ENCODE assay signal across 8 mouse cellular contexts in genomic region chr11:18878016-18878415, GRCm38 (mm10).
DNase-seq lines count a peak whose midpoint lies in the region; ATAC-seq and TF ChIP-seq lines count a peak whose summit lies in the region.

No protein-coding gene starts in this region.

- no peak for ATAC-seq in embryonic facial prominence, embryonic 13.5 days (ENCODE audit: insufficient number of reproducible peaks, insufficient read depth, low FRiP score, low TSS enrichment, low read depth)
- peak; percentile 55 for ATAC-seq in hindbrain, postnatal 0 days
- no peak for ATAC-seq in inflammation-experienced regulatory T-cells, adult 6 months

- under 1% methylated on average over 18 of the region's 18 CpGs for WGBS in lung, adult 2 months
- WGBS in embryonic facial prominence, embryonic 13.5 days: under 1% methylated on average over 18 of the region's 18 CpGs
- WGBS in hindbrain, postnatal 0 days: under 1% methylated on average over 18 of the region's 18 CpGs

- H3K4me1 ChIP-seq in lung, adult 2 months (ENCODE audit: control insufficient read depth, insufficient read depth, low read length): no peaks in the 10 kb centered on the region
- H3K4me1 ChIP-seq in embryonic facial prominence, embryonic 13.5 days: peaks cover 32% of the 10 kb centered on the region
- peaks cover 9% of the 10 kb centered on the region for H3K4me1 ChIP-seq in hindbrain, postnatal 0 days (ENCODE audit: insufficient read depth, low read length)

- no peak for TF ChIP-seq POLR2A in lung, adult 2 months (IDR thresholded peaks at IDR 0.05; ENCODE audit: borderline replicate concordance, extremely low read depth, low read depth, low read length)

- peak overlapping the region; percentile 88 for H3K4me2 ChIP-seq in embryonic facial prominence, embryonic 13.5 days
- peak overlapping the region; percentile 82 for H3K4me2 ChIP-seq in hindbrain, postnatal 0 days (ENCODE audit: low read depth, low read length)

- no peaks in the 10 kb centered on the region for H3K9me3 ChIP-seq in embryonic facial prominence, embryonic 13.5 days
- H3K9me3 ChIP-seq in hindbrain, postnatal 0 days (ENCODE audit: low read length): no peaks in the 10 kb centered on the region

- H3K9ac ChIP-seq in embryonic facial prominence, embryonic 13.5 days: peak overlapping the region; percentile 67
- peak overlapping the region; percentile 50 for H3K9ac ChIP-seq in hindbrain, postnatal 0 days (replicated peaks; ENCODE audit: low read length)

- no peak for TF ChIP-seq CTCF in lung, adult 2 months (IDR thresholded peaks at IDR 0.05; ENCODE audit: insufficient read depth, low read length)
- TF ChIP-seq CTCF in hindbrain, postnatal 0 days (IDR thresholded peaks at IDR 0.05; ENCODE audit: low read depth): 0 out of 2 replicates have a peak, but pooled peaks have one; percentile 17

- H3K27ac ChIP-seq in embryonic facial prominence, embryonic 13.5 days: peak overlapping the region; percentile 85
- peak overlapping the region; percentile 87 for H3K27ac ChIP-seq in hindbrain, postnatal 0 days

- H3K4me3 ChIP-seq in lung, adult 2 months (replicated peaks; ENCODE audit: extremely low read depth, low read depth, low read length): peak overlapping the region; percentile 70
- peak overlapping the region; percentile 50 for H3K4me3 ChIP-seq in embryonic facial prominence, embryonic 13.5 days
- peak overlapping the region; percentile 41 for H3K4me3 ChIP-seq in hindbrain, postnatal 0 days (ENCODE audit: low read length)

- H3K27me3 ChIP-seq in embryonic facial prominence, embryonic 13.5 days: peaks cover 36% of the 10 kb centered on the region
- no peaks in the 10 kb centered on the region for H3K27me3 ChIP-seq in hindbrain, postnatal 0 days (ENCODE audit: insufficient read depth, low read length)

- DNase-seq in lung, adult 2 months: no peak
- no peak for DNase-seq in lung, postnatal 25 days (ENCODE audit: low spot score)
- DNase-seq in ZHBTc4 (ENCODE audit: low read depth, low spot score): peak; percentile 57
- peak; percentile 88 for DNase-seq in hindbrain, postnatal 0 days (ENCODE audit: low spot score)
- peak; percentile 35 for DNase-seq in lung, postnatal 14 days
- no peak for DNase-seq in urinary bladder, postnatal 25 days (ENCODE audit: low spot score)

- H3K36me3 ChIP-seq in embryonic facial prominence, embryonic 13.5 days: no peaks in the 10 kb centered on the region
- no peaks in the 10 kb centered on the region; the same call in 1 of the 2 replicates for H3K36me3 ChIP-seq in hindbrain, postnatal 0 days (ENCODE audit: insufficient read depth, low read length)

Comparison
In these comparisons a context has a peak if more than half of its experiments do, and no peak if none do; other contexts are left out.
1. DNase-seq: peak in ZHBTc4 (single experiment), hindbrain, postnatal 0 days (single experiment) and lung, postnatal 14 days (single experiment); none in lung, adult 2 months (single experiment), lung, postnatal 25 days (single experiment) and urinary bladder, postnatal 25 days (single experiment).
2. Peak in every context shown above with its lines, with median percentiles within 50 percentile points of each other: H3K4me3 ChIP-seq.